Mouse (Mus musculus) limb, embryonic 10.5 days (tissue): ENCODE results near the gene Msto1. TPM values are rescaled to one million over a fixed set of nuclear protein-coding genes. Genes with fewer than 3 reads are reported as not detected.
"Not testable (repeated sequence)": the region's sequence is repeated elsewhere in the genome, so short reads cannot be mapped to it uniquely, and the experiment has no call there.

Source experiments
- DNase-seq: peaks from one replicate; pipeline ENCODE4 v3.0.0-alpha.2; 2017; ENCODE audit warnings: low spot score
- H3K27ac ChIP-seq: fragments of 300-500 bp; sonication (generic); 2 replicates; pipeline ENCODE4 v1.5.1; 2016; ENCODE audit warnings: mild to moderate bottlenecking
- H3K27me3 ChIP-seq: fragments of 300-500 bp; sonication (generic); 2 replicates; pipeline ENCODE4 v1.6.1; 2016; ENCODE audit warnings: low read depth, mild to moderate bottlenecking; ENCODE audit not compliant: poor library complexity, severe bottlenecking
- H3K36me3 ChIP-seq: fragments of 300-500 bp; sonication (generic); 2 replicates; pipeline ENCODE4 v1.6.1; 2016; ENCODE audit warnings: mild to moderate bottlenecking, moderate library complexity
- H3K4me1 ChIP-seq: fragments of 300-500 bp; sonication (generic); 2 replicates; pipeline ENCODE4 v1.6.1; 2016
- H3K4me3 ChIP-seq: fragments of 300-500 bp; sonication (generic); 2 replicates; pipeline ENCODE4 v1.5.1; 2016; ENCODE audit warnings: mild to moderate bottlenecking, moderate library complexity
- H3K9me3 ChIP-seq: fragments of 300-500 bp; sonication (generic); replicated peaks from 2 replicates; pipeline ENCODE4 v1.6.1; 2016; ENCODE audit warnings: mild to moderate bottlenecking
- WGBS: fragments of 180-500 bp; shearing (Covaris S2); methylation state at CpG from one replicate; pipeline ENCODE4 v1.1.7; 2016; 5-methylcytosine and 5-hydroxymethylcytosine counted together
- polyA plus RNA-seq: library from polyadenylated mRNA; unstranded; fragments of >200 nt; fragmentation: Nextera tagmentation; extraction: Ambion mirVana; gene quantifications from 2 replicates; pipeline ENCODE4 v1.2.1, GENCODE M21; 2016

The Msto1 gene
- polyA plus RNA-seq: 57.4 and 67.0 TPM in 2 replicates

DNA sequence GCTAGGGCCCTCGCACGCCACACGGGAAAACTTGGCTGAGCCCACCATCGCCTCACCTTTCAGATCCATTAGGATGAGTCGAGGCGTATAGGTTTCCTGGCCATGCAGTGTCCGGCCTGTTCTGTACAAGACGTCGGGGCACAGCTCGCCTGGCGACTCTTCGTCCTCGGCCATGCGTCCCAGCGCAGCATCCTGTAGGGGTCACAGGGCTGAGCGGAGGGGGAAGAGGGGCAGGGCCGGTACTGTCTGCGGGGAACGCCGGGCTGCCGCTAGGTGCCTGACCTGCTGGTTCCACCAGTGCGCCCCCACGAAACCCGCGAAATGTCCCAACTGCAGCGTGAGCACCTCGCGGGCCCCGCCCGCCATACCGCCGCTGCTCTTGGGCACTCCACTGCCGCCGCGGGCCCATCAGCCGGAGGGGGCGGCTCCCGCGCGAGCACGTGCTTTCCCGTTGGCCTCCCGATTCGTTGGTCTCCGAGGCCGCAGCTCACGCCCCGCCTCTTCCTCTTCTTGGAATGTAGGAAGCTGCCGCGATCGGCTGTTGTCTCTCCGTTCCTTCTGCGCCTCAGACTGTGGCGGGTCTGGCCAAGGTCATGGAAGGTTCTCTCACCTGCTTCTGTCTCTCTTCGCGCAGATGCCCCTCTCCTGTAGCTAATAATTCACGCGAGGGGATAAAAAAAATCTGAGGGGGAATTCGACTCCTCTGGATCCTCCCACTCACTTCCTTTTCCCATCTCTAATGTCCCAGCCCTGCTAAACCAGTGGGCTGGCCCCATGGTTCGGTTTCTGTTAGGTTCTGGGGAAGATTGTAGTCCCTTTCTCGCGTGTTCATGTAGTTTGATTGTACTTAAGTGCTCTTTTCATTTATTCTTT, at the start of gene Msto1:
Gene Msto1, minus strand, starts transcription at position 489 of the 873 bp plus-strand sequence.
- H3K36me3 ChIP-seq: peaks cover 41% of the 10 kb centered on the region
- H3K9me3 ChIP-seq: no peaks in the 10 kb centered on the region
- peak; percentile 94 for DNase-seq
- peak within 1 kb of the TSS; percentile 85 for H3K4me3 ChIP-seq
- H3K27me3 ChIP-seq: no peaks in the 10 kb centered on the region
- peak within 1 kb of the TSS; percentile 90 for H3K27ac ChIP-seq
- H3K4me1 ChIP-seq: peaks cover 17% of the 10 kb centered on the region
- WGBS: under 1% methylated on average over 62 of the region's 62 CpGs

DNA sequence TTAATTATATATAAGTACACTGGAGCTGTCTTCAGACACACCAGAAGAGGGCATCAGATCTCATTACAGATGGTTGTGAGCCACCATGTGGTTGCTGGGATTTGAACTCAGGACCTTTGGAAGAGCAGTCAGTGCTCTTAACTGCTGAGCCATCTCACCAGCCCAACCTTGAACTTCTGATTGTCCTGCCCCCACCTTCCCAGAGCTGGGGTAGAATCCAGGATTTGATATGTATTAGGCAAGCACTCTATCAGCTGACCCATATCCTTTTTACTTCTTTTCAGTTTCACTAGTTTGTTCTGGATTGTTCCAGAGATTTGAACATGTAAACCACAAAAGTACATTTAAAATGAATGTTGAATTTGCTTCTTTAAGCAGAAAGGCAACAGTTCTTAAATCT, 49.4 kb upstream of the Msto1 start:
- not testable (repeated sequence) for H3K27me3 ChIP-seq, H3K27ac ChIP-seq, H3K4me1 ChIP-seq, H3K4me3 ChIP-seq, DNase-seq, H3K9me3 ChIP-seq
- H3K36me3 ChIP-seq: peaks cover 26% of the 10 kb centered on the region

DNA sequence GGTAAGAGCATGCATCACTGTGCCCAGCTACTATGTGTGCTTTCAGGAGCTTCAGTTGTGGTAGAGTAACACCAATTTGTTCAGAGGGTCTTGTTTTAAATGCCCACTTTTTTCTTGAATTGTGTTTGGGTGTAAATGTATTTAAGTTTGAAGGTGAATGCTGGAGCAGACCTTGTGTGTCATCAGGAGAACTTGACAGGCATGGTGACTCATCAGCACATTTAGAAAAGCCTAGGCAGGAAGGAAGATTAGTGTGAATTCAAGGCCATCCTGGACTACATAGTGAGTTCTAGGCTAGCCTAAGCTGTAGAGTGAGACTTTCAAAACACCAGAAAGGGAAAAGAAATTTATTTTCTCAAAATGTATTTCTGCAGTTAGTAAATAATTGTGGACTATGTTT, 39.9 kb upstream of the Msto1 start:
- H3K4me1 ChIP-seq: peaks cover 14% of the 10 kb centered on the region
- H3K9me3 ChIP-seq: no peaks in the 10 kb centered on the region
- no peak overlapping the region for H3K27ac ChIP-seq
- no peaks in the 10 kb centered on the region for H3K27me3 ChIP-seq
- H3K4me3 ChIP-seq: no peak overlapping the region
- no peak for DNase-seq
- peaks cover 3% of the 10 kb centered on the region; the same call in 1 of the 2 replicates for H3K36me3 ChIP-seq

DNA sequence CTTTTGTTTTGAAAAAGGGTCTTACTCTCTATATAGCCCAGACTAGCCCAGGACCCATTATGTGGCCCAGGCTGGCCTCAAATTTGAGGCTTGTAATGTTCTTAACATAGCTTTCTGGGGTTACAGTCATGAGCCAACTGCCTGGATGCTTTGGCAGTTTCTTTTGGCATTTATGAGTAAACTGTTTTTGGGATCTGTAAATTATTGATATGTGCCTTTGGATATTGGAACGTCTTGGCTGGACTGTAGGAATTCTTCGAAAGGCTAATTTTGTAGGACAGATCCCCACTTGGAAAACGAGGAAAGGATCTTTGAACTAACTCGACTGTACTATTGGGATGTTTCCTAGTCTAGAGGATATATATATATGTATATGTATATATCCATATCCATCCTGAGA, 39.4 kb upstream of the Msto1 start:
- Histone ChIP-seq H3K4me3 (no peak overlapping the region), H3K9me3 (no peaks in the 10 kb centered on the region), H3K27ac (no peak overlapping the region), H3K27me3 (no peaks in the 10 kb centered on the region), H3K4me1 (peaks cover 19% of the 10 kb centered on the region), H3K36me3 (peaks cover 3% of the 10 kb centered on the region; the same call in 1 of the 2 replicates)
- no peak for DNase-seq
- WGBS: 94% methylated on average over 4 of the region's 4 CpGs

DNA sequence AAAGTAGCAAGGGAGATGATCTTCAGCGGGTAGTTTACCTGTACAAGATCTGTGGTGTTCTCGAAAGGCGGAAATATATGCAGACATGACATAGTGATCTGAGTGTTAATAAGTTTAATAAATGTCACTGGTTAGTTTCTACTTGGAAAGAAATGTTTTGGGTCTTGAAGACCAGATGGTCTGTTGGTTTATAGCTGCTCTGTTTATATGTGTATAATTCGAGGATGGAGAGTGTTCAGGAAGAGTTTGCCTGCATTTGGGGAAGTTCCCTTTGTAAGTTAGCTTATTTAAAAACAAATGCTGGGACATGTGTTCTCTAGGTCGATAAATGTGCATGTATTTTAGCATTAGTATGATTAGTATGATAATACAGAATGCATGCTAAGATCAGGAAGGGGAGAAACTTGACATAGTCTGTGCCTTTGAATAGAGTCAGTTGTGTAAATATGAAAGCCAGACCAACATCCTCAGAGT, 37.6 kb upstream of the Msto1 start:
- peaks cover 3% of the 10 kb centered on the region for H3K36me3 ChIP-seq
- DNase-seq: no peak
- WGBS: 3% methylated on average over 5 of the region's 5 CpGs
- H3K27ac ChIP-seq: peak overlapping the region; percentile 99
- peaks cover 28% of the 10 kb centered on the region for H3K4me1 ChIP-seq
- peak overlapping the region; percentile 89 for H3K4me3 ChIP-seq
- no peaks in the 10 kb centered on the region for H3K9me3 ChIP-seq
- no peaks in the 10 kb centered on the region for H3K27me3 ChIP-seq

DNA sequence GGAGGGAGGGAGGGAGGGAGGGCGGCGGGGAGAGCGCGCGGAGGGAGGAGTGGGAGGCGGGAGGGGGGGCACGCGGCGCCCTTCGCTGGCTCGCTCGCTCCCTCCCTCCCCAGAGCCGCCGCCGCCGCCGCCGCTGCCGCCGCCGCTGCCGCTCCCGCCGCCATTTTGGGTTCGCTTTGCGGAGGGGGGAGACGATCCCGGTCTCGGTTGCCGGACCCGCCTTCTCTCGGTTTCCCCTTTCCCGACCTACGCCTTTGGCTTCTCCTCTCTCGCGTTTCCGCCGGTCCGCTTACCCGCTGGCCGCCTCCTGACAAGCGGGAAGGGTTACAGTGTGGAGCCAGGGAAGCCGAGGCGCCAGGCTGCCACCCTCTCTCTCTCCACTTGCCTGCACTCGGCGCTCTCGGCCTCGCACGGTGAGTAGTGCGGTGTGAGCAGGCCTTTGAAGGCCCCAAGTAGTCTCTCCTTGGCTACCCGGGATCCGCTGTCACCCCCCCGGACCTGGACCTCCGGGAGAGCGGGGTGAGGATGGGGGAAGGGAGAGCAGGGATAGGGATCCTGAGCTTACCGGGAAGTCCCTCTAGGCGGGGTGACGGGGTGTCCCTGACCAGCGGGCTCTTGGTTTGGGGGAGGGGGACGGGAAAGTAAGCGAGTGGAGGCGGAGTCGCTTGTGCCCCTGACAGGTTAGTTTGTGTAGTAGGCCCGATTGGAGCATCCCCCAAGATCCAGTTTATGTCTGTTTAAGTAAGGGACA, 37.0 kb upstream of the Msto1 start, which contains the start of the genes Ash1l and Dap3:
Gene Ash1l, plus strand, starts transcription at position 47 of the 751 bp plus-strand sequence.
Gene Dap3, minus strand, starts transcription at position 606 of the 751 bp plus-strand sequence.
- Histone ChIP-seq H3K4me3 (peak within 1 kb of the TSS; percentile 89), H3K4me1 (peaks cover 28% of the 10 kb centered on the region), H3K27ac (peak within 1 kb of the TSS; percentile 99), H3K27me3 (no peaks in the 10 kb centered on the region), H3K36me3 (peaks cover 3% of the 10 kb centered on the region), H3K9me3 (no peaks in the 10 kb centered on the region)
- peak; percentile 86 for DNase-seq
- under 1% methylated on average over 39 of the region's 64 CpGs for WGBS

DNA sequence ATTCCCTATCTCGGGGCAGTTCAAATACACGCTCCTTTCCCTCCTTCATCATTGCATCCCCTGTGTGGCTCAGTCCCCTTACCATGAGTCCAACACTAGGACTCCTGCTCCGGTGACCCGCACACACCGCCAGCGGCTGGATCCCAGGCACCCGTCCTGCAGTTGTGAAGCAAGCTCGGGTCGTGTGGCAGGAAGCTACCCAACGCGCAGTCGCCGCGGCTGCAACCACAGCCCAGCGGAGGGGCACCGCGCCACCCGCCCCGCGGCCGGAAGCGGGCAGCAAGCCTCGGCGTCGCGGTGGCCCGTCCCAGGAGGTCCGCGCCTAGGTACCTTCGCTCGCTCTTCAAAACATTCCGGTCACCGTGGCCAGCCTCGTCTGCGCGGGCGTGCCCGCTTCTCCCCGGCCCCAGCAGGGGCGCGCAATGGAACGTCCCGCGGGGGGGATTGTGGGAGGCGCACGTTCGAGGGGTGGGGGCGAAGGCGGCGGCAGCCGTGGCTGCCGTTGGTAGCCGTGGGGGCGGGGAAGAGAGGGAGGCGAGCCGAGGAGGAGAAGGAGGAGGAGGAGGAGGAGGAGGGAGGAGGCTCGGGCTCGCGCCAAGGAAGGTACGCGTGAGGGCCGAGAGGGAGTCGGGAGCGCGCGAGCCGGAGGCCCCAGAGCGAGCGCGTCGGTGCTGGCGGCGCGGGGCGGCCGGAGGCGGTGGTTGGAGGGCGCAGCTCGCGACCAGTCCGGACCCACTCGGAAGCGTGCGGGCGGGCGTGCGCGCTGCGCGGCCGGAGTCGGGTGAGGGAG, 36.2 kb upstream of the Msto1 start:
- peak overlapping the region; percentile 99 for H3K27ac ChIP-seq
- H3K4me1 ChIP-seq: peaks cover 28% of the 10 kb centered on the region
- no peaks in the 10 kb centered on the region for H3K27me3 ChIP-seq
- H3K36me3 ChIP-seq: peaks cover 3% of the 10 kb centered on the region
- H3K9me3 ChIP-seq: no peaks in the 10 kb centered on the region
- H3K4me3 ChIP-seq: peak overlapping the region; percentile 89
- under 1% methylated on average over 74 of the region's 92 CpGs for WGBS
- DNase-seq: peak; percentile 91

DNA sequence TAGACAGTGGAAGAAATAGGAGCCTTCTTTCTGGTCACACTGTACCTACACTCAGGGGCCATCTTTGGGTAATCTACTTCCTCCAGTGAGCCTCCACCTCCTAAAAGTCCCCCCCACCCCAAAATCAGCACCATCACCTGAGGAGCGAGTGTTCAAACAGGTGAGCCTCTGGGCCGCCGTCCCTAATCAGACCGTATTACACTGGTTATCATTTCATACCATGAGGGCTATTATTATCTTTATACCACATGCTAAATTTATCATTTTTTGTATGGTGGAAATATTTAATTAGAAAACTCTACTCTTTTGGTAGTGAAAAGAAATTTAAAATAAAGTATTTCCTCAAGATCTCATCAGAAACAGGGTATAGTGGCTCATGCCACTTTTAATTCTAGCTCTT, 30.3 kb upstream of the Msto1 start:
- no peak for DNase-seq
- peaks cover 35% of the 10 kb centered on the region for H3K36me3 ChIP-seq
- no peaks in the 10 kb centered on the region for H3K9me3 ChIP-seq
- no peak overlapping the region for H3K27ac ChIP-seq
- peaks cover 17% of the 10 kb centered on the region for H3K4me1 ChIP-seq
- WGBS: 94% methylated on average over 4 of the region's 4 CpGs
- no peak overlapping the region for H3K4me3 ChIP-seq
- H3K27me3 ChIP-seq: no peaks in the 10 kb centered on the region

DNA sequence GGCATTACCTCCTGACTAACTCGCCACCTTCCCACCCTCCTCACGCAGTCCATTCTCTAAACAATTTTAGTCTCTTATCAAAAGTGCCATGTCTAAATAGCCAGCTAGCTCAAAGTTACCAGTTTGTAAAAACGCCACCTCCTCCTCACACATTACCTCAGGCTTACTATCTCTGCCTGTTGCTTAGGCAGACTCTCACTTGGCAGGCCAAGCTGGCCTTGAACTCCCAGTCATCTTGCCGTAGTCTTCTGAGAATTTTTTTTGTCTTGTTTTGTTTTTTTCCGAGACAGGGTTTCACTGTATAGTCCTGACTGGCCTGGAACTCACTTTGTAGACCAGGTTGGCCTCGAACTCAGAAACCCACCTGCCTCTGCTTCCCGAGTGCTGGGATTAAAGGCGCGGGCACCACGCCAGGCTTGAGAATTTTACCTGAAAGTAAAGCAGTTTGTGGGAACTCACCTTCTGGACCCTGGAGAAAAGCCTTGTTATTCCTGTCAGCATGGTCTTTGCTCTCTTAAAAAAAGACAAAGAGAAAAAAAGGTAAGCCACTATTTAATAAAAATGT, 28.6 kb upstream of the Msto1 start:
- no peak overlapping the region for H3K27ac ChIP-seq
- no peak for DNase-seq
- no peaks in the 10 kb centered on the region for H3K9me3 ChIP-seq
- H3K4me3 ChIP-seq: no peak overlapping the region
- peaks cover 52% of the 10 kb centered on the region for H3K36me3 ChIP-seq
- peaks cover 1% of the 10 kb centered on the region; the same call in 1 of the 2 replicates for H3K4me1 ChIP-seq
- 94% methylated on average over 10 of the region's 10 CpGs for WGBS
- H3K27me3 ChIP-seq: no peaks in the 10 kb centered on the region

DNA sequence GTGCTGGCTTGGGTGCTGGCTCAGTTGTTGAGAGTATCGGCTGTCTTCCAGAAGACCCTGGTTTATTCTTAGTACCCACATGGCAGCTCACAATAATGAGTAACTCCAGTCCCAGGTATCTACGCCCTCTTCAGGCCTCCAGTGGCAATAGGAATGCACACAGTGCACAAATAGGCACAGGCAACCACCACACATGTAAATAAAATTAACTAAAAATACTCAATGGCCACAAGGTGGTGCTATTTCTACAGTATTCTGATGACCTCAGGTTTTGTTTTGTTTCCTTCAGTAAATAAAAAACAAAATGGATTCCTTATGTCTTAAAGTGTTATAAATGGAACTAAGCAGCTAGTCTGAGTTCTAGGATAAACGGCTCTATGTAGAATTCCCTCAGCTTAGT, 25.9 kb upstream of the Msto1 start:
- peaks cover 78% of the 10 kb centered on the region for H3K36me3 ChIP-seq
- H3K4me1 ChIP-seq: no peaks in the 10 kb centered on the region
- no peaks in the 10 kb centered on the region for H3K27me3 ChIP-seq
- peak; percentile 28 for DNase-seq
- H3K4me3 ChIP-seq: no peak overlapping the region
- H3K9me3 ChIP-seq: no peaks in the 10 kb centered on the region
- WGBS: 82% methylated on average over 3 of the region's 3 CpGs
- no peak overlapping the region for H3K27ac ChIP-seq

DNA sequence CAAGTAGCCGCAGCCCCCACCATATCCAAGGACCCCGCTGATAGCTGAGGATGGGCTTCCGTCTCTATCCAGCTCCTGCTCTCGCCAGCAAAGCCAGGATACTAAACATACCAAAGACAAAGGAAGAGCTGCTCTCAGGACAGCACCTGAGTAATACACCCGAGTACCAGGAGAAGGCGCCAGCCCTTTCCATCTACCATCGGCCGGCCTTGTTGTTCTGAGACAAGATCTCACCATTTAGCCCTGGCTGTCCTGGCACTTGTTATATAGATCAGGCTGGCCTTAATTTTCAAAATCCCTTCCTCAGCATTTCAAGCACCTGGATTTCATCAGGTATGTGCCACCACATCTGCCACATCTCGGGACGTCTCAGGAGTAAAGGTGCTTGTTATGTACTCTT, 25.3 kb upstream of the Msto1 start:
- no peak overlapping the region for H3K4me3 ChIP-seq
- peak; percentile 16 for DNase-seq
- WGBS: 95% methylated on average over 10 of the region's 10 CpGs
- no peak overlapping the region for H3K27ac ChIP-seq
- H3K27me3 ChIP-seq: no peaks in the 10 kb centered on the region
- peaks cover 85% of the 10 kb centered on the region for H3K36me3 ChIP-seq
- H3K9me3 ChIP-seq: no peaks in the 10 kb centered on the region
- H3K4me1 ChIP-seq: no peaks in the 10 kb centered on the region

DNA sequence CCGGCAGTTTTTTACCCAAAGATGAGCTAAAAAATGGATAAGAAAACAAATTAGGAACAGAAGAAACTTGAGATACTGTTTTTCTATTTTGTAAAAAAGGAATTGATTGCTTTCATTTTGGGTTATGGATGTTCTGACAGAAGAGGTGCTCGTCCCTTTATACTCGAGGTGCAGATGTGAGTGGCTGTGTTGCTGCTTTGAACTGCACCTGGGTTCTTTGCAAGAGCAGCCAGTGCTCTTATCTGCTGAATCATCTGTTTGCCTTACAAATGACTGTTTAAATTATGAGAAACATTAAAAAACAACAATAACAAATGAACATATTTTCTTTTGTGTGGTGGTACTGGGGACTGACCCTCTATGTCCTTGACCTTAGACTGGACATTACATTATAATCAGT, 15.7 kb upstream of the Msto1 start:
- 0 out of 2 replicates have a peak, but pooled peaks cover 3% of the 10 kb centered on the region for H3K4me1 ChIP-seq
- H3K9me3 ChIP-seq: no peaks in the 10 kb centered on the region
- 92% methylated on average over 3 of the region's 3 CpGs for WGBS
- H3K4me3 ChIP-seq: no peak overlapping the region
- no peak for DNase-seq
- H3K27me3 ChIP-seq: no peaks in the 10 kb centered on the region
- H3K27ac ChIP-seq: no peak overlapping the region
- H3K36me3 ChIP-seq: peaks cover 100% of the 10 kb centered on the region
